Mouse (Mus musculus) cerebellum, postnatal 10 days (tissue): ENCODE measurements around the gene Ensa.
"Not testable (repeated sequence)": the region's sequence is repeated elsewhere in the genome, so short reads cannot be mapped to it uniquely, and the experiment has no call there.

ENCODE experiments used
- DNase-seq, 2 experiments: peaks; one replicate each; pipeline ENCODE4 v3.0.0; 2021; ENCODE audit warnings: mixed read lengths in 2 of 2

Gene Ensa

DNA sequence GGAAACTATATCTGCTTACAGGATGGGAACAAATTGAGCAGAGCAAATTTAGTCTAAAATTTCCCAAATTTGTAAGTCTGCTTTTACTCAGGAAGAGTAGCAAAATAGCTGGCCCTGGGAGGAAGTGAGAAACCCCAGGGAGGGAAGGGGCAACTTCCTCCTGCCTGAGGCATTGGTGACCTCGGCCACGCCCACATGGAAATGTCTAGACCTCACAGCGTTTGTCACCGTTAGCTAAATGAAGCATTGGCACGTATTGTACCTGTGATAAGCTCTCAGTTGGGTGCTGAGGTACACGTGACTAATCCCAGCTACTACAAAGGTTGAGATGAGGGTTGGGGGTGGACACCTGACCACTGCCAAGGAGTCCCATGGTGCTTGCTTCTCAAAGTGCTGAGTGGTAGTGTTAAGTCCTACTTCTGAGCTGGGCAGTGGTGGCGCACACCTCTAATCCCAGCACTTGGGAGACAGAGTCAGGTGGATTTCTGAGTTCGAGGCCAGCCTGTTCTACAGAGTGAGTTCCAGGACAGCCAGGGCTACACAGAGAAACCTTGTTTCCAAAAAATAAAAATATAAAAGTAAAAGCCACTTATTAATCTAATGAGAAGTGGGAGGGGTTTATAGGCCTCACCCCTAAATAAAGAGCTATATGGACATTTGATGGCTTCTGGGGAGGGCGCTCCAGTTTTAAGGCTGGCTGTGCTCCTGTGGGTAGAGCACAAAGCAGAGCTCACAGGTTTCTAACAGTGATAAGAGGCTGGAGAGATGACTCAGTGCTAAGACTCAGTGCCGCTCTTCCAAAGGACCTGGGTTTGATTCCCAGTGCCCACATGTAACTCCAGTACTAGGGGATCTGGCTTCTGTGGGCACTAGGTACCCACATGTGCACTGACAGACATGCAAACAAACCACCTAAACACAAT, 20.8 kb downstream of the Ensa start:
- no peak for DNase-seq

- no peak for DNase-seq
Measured at GRCm38 (mm10) chr3:95648016-95648415, 23.2 kb downstream of the Ensa start.

GRCm38 (mm10) chr3:95650276-95651032, 25.7 kb downstream of the Ensa start:
- DNase-seq: no peak

GRCm38 (mm10) chr3:95651033-95651373, 26.2 kb downstream of the Ensa start:
- no peak for DNase-seq

GRCm38 (mm10) chr3:95651391-95652203, 26.8 kb downstream of the Ensa start:
- DNase-seq: no peak

DNA sequence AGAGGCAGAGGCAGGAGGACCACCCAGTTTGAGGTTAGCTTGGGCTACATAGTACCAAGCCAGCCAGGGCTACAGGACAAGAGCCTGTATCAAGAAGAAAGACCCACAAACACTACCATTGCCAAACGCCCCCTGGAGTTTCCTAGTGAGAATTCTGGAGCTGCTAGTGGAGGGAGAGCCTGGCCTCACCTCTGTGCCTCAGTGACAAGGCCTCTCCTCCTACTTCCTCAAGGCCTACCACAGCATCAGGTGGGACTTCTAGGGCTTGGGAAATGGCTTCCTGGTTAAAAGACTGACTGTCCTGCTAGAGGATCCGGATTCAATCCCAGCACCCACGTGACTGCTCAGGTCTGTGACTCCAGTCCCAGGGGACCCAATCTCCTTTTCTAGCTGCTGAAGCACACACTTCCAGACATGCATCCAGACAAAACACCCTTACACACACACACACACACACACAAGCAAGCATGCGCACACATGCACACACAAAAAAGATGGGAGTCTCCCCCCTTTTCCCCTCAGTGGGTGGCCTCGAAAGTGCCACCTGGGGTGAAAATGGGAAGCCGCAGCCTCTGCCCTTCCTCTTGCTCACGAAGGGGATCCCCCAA, 27.5 kb downstream of the Ensa start:
- DNase-seq: no peak

DNA sequence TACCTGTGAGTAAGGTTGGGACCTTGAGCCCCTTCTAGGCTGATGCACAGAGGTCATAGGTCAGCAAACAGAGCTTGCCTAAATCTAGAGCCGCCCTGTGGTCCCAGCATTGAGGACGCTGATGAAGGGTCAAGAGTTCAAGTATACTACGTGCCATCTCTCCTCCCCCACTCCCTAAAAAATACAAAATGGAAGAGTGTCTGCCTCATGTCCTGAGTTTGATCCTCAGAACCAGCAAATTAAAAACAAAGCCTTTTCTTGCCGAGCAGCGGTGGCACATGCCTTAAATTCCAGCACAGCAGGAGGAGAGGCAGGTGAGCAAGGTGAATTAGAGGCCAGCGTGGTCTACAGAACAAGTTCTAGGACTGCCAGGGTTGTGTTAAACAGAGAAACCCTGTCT, 28.1 kb downstream of the Ensa start:
- no peak for DNase-seq

- no peak for DNase-seq
Measured at GRCm38 (mm10) chr3:95653473-95654034, 28.8 kb downstream of the Ensa start.

GRCm38 (mm10) chr3:95654371-95654770, 29.6 kb downstream of the Ensa start:
- not testable (repeated sequence) for DNase-seq

DNA sequence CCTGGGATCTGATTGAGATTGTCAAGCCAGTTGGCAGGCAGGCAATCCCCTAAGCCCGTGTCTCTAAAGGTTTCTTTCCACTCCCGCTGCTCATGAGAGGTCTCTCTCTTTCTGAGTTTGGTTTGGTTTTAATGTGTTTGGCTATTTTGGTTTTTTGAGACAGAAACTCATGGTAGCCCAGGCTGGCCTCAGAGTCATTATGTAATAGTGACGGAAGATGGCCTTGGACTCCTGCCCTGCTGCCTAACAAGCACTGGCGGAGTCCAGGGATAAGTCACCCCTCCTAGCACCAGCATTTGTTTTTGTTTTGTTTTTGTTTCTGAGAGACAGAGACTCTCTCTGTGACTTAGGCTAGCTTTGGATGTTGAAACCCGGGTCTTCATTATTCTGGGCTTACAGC, 30.6 kb downstream of the Ensa start:
- no peak for DNase-seq

DNA sequence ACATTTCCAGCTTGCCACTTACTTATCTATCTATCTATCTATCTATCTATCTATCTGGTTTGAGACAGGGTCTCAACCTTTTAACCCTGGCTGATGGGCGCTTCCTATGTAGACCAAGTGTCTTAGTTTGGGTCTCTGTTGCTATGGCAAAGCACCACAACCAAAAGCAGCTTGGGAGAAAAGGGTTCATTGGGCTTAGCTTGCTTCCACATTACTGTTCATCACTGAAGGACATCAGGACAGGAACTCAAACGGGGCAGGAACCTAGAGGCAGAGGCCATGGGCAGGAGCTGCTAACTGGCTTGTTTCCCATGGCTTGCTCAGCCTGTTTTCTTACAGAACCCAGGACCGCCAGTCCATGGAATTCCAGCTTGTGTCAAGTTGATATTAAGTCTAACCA, 32.3 kb downstream of the Ensa start:
- no peak for DNase-seq

DNA sequence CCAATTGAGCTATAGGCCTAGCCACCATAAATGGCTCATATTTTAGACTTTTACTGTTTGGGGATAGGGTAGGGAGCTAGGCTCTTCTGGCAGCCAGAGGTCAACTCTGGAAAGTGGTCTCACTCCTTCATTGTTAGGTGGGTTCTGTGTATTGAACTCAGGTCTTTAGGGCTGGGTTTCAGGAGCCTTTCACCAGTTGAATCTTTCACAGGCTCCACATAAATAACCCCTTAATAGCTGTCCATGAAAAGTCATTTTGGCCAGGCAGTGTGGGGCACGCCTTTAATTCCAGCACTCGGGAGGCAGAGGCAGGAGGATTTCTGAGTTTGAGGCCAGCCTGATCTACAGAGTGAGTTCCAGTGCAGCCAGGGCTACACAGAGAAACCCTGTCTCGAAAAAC, 32.9 kb downstream of the Ensa start:
- DNase-seq: no peak

GRCm38 (mm10) chr3:95658236-95658867, 33.6 kb downstream of the Ensa start, which contains the start of gene Mcl1:
Gene Mcl1 (plus strand): TSS chr3:95658788.
- peak; percentile 96 to 97 for DNase-seq

DNA sequence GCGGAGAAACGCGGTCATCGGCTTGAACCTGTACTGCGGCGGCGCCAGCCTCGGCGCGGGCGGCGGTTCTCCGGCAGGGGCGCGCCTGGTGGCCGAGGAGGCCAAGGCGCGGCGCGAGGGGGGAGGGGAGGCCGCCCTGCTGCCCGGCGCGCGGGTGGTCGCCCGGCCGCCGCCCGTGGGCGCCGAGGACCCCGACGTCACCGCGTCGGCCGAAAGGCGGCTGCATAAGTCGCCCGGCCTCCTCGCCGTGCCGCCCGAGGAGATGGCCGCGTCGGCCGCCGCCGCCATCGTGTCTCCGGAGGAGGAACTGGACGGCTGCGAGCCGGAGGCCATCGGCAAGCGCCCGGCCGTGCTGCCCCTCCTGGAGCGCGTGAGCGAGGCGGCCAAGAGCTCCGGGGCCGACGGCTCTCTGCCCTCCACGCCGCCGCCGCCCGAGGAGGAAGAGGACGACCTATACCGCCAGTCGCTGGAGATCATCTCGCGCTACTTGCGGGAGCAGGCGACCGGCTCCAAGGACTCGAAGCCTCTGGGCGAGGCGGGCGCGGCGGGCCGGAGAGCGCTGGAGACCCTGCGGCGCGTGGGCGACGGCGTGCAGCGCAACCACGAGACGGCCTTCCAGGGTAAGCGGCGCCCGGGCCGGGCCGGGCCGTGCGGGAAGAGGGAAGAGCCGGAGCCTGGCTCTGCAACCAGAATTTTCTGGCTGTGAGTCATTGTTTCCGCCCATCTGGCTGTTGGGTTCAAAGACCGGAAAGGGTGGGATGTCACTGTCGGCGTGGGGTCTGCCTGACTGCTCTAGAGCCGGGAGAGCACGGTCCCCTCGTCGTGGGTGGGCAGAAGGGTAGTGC, 34.3 kb downstream of the Ensa start:
- DNase-seq: peak; percentile 83 to 84

DNA sequence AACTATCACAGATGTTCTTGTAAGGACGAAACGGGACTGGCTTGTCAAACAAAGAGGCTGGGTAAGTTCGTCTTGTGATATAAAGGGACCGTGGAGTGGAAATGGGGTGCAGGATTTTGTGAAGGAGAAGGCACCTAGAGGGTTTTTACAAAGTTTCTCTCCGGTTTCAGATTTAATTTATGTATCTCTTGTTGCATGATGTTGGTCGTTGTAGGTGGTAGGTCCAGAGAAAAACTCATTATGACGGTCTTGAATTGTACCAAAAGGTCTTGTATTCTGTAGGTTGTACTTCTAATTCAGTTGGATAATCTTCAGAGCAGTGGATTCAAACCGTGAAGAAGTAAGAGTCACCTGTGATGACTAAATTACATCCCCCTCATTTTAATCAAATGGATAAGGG, 35.2 kb downstream of the Ensa start:
- DNase-seq: no peak

- no peak for DNase-seq
Measured at GRCm38 (mm10) chr3:95660788-95661478, 36.1 kb downstream of the Ensa start.

GRCm38 (mm10) chr3:95661945-95662715, 37.3 kb downstream of the Ensa start:
- DNase-seq: no peak

- no peak for DNase-seq
Measured at GRCm38 (mm10) chr3:95662724-95663449, 38.1 kb downstream of the Ensa start.

DNA sequence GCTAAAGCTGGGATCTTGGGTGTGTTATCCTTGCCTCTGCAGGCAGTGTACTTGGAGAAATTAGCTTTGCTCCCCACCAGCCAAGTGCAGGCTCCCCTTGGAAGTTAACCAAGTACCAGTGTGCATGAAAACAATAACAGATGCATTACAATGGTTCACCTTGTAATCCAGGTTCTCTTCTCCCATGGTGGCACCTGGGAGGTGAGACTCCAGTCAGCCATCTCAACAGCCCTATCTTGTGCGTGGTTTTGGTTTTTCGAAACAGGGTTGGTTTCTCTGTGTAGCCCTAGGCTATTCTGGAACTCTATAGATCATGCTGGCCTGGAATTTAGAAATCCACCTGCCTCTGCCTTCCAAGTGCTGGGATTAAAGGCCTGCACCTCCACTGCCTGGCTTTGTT, 38.7 kb downstream of the Ensa start:
- no peak for DNase-seq
